Mouse (Mus musculus) CD8-positive naive resting alpha-beta T cell, adult 2 months (primary cell): ENCODE measurements around the gene Lsg1.

ENCODE experiments used
- DNase-seq, 2 experiments: peaks; one replicate each; pipeline ENCODE4 v3.0.0; 2022; ENCODE audit warnings: low read depth in 2 of 2, low spot score in 2 of 2

Gene Lsg1

DNA sequence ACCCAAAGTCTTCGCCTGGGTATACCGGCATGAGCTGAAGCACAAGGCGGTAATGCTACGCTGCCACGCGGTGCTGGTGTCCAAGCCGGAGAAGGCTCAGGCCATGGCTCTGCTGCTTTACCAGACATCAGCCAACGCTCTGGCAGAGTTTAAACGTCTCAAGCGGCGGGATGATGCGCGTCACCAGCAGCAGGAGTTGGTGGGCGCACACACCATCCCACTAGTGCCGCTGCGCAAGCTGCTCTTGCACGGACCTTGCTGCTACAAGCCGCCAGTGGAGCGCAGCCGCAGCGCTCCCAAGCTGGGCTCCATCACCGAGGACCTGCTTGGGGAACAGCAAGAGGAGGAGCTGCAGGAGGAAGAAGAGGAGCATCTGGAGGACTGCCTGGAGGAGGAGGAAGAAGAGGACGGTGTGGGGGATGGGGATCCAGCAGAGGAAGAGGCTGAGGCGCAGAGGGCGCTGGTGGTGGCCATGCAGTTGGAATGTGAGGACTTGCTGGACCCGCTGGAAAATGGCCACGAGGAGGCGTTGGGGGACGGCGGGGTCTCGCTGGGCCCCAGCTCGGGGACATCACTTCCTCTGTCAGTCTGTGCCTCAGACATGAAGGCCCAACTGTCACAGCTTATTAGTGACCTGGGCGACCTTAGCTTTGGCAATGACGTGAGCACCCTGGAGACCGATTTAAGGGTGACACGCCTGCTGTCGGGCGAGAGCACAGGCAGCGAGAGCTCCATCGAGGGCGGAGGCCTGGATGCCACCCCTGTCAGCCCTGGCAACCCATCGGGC, 13.8 kb upstream of the Lsg1 start:
- DNase-seq = no peak

DNA sequence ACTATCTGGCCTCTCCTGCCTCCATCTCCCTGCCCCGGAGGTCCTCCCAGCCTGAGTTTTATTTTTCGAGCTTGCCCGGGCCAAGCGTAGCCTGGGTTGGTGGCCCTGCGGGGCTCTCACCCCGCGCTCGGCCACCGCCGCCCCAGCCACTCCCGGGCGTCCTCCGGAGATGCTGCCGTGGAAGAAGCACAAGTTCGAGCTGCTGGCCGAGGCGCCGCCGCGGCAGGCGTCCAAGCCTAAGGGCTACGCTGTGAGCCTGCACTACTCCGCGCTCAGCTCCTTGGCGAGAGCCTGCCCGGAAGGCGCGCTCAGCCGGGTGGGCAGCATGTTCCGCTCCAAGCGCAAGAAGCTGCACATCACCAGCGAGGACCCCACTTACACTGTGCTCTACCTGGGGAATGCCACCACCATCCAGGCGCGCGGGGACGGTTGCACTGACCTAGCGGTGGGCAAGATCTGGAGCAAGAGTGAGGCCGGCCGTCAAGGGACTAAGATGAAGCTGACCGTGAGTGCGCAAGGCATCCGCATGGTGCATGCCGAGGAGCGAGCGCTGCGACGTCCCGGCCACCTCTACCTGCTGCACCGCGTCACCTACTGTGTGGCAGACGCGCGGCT, 13.1 kb upstream of the Lsg1 start:
- no peak for DNase-seq

DNA sequence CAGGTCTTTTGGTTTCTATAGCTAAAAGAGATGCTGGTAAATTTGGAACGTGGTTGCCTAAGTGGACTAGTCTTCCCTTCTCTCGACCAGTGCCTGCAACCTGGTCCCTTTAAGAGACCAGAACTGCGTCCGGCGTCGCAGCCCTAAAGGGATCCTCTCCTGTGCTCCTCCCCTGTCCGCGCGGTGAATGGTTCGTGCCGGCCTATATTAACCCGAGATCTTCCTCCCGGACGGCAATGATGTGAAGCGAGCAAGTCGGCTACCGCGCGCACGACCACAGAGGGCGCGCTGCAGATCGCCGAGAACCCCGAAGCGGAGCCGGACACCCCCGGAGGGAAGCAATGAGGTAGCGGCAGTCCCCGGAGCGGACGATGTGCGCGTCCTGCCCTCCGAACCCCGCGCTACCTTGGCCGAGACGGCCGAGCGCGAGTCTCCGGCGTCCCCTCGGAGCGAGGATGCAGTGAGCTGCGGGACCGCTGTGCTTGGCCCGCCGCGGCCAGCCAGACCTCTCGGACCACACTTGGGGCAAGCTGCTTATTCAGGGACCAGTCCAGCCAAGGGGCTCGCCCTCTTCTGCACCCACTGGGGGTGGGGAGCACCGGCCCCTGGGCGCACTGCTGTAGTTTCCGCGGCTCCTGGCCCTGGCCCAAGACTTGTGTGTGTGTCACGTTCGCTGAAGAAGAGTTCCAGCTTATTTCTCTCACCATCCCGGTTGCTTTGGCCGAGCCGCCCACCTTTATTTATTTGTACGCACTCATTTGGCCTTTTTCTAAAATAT, 12.3 kb upstream of the Lsg1 start, which contains the start of gene Fam43a:
Fam43a (plus strand) TSS at position 233 of the 778 bp plus-strand sequence.
- peak in 1 of 2 experiments; percentile 31 for DNase-seq

DNA sequence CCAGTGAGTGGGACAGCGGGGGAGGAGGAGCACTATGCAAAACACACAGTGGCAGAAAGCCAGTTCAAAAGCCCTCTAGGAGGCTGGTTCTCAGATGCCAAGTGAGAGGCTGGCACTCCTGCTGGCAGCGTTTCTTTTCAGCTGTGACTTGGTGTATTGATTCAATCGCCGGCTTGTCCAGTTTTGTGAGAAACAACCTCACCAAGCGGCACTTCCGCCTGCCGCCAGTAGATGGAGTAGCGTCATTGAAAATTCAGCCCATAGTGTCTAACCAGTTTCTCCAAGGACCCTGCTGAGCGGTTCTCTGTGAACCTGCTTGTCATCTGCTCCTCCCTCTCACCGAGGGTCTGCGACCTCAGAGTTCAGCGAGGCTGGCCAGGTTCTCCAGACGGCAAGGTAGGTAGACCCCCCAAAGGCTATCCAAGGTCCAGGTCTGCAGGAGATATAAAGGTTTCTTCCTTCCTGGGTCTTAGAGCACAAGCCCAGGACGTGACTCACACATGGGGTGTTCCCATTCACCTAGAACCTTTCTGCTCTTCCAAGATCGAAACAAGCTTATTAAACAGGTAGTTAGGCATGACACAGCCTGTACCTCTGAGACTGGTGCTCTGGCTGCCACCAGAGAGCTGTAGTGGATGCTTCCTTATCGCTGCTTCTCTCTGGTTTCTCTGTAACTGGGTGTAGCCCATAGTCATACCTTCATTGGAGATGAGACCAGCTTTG, 9.7 kb upstream of the Lsg1 start:
- peak; percentile 72 to 82 for DNase-seq

DNA sequence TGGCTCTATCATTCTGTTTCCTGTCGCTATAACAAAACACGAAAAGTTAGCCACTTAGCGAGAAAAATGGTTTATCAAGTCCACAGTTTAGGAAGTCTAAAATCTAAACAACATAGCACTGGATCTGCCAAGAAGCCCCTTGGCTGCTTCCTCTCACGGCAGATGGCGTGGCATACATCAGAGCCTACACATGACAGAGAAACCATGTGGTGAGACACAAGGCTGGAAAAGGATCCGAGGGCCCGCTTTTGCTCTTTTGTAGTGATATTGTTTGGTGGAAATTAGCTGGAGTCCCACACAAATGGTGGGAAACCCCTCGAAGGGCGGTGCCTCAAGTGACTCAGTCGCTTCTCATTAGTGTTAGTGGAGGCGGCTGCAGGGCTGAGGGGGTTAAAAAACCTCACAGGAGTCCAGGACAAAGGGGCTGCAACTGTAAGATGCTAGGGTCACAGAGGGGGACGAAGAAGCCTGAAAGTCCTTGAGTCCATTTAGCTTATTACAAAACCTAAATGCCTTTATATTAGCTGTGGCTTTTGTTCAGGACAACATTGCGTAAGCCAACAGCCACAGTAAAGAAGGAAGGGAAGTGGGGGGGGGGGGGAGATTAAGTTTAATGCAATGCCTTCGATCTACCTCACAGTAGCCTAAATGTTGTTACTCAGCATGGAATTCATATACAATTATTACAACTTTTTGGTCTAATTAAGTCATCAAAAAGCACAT, 8.6 kb upstream of the Lsg1 start:
- DNase-seq = no peak

DNA sequence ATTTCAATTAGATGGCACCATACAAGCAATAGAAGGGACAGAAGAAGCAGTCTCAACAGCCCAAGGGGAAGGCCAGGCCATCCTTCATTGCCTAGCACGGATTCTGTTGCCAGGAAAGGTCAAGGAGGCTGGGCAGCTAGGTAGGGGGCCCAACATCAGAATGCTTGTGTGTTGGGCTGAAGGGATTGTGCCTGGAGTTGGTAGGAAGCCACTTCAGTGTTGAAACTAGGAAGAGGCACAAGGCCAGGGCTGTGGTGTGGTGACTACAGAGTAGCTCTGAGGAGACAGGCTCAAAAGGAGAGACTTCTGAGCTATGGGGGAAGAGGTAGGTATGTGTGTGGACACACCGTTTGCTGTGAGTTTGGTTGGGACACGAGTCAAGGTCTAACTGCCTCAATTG, 8.0 kb upstream of the Lsg1 start:
- DNase-seq = no peak

DNA sequence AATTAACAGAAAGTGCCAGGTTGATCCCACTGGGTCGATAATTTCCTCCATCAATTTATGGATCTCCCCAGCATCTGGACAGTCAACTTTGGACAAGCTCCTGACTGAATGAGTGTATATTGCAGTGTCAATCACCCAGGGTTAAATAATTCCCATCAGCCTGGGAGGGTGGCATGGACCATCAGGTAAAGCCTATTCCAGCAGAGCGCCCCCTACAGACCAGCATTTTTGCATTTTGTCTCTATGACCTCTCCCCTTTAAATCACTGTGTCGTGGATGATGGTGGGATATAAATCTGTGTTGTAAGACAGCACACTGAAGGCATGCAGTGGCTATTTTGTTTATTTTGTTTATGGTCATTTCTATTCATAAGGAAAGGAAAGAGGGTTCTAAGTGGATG, 4.6 kb upstream of the Lsg1 start:
- DNase-seq = no peak

DNA sequence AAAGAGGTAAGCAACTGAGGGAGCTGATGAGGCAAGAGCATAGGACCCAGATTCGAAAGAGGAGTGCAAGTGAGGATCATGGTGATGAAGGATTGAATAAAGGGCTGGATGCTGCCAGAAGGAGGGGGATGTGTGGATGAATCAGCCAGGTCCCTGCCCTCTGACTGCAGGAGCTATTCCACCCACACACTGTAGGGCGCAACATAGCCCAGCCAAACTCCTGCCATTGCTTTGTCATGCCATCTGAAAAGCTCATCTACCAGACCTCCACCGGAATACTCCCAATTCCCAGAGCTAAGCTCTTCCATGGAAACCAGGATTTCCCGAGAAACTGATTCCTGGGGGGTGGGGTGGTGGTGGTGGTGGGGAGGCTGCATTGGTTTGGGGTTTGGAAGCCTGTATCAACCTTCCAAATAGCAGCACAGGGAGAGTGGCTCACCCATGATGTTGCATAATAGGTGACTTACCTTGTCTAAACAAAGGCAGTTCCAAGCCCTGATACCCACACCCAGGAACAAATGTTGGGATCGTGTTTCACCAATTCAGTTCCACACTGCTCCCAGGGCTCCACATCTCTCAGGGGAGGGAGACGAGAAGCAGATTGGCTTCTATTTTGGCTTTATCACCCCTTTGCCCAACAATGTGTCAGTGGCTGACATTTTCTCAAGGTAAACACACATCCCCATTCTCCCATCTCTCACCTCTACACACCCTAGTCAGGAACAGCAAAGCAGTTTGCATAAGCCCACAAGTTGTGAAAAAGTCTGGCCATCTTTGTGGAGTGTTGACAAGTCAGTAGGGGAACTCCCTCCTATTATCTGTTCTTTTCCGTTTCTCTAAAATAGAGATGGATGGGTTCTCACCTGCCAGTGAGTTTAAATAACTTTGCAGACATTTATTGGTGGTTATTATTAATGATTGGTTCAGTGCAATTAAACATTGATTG, 3.1 kb upstream of the Lsg1 start:
- DNase-seq = no peak

DNA sequence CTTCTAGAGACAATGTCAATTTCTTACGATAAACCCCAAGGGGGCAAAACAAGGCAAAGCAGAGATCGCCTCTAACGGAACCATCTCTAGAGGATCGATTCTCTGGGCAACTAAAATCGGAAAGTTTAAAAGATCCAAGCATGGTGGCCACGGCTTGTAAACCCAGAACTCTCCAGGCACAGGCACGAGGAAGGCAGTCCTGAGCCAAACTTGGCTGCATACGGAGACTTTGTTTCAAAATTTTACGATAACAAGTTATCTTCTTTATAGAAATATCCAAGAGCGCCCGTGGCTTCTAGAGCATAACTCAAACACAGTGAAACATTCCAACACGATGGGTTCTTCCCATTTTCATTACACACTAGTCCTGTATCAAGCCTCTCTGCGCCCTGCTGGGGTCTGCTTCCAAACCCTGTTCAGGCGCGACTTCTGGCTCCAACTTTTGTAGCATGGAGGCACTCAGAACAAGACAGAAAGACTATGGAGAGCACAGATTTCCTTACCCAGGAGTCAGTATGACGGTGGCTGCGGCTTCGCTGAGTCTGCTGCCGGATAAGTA, 378 bp downstream of the Lsg1 start:
- DNase-seq = no peak

DNA sequence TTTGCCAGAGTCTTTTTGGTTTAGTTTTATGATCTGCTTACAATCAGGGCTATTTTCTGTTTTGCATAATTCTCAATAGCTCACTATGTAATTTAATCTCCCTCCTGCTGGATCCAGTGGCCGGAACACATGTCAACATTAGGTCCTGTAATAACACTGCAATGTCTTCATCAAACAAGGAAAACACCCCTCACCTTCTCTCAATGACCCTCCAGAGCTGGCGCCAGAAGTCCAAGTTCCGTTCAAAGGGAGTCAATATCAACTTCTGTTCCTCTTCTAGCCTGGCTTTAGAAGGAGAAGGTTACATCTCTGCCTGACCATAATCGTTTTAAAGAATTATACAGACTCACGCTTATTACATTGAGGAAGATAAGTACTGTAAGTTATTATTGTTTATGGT, 6.6 kb downstream of the Lsg1 start:
- no peak for DNase-seq

DNA sequence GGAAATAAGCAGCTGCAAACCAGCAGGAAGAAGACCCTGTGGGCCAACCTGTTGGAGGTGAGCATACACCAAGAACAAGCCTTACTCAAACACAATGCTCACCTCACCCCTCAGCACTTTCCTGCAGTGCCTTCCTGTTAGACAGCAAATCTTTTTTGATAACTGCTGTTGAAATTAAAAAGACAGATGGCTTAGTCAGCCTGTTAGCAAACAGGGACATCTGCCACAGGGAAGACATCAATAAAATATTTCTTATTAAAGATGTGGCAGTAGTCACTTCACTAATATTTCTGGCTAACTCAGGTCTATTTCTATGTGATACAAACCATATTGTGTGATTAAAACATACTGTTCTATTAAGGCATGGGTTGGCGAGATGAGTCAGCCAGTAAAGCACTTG, 11.0 kb downstream of the Lsg1 start:
- no peak for DNase-seq

DNA sequence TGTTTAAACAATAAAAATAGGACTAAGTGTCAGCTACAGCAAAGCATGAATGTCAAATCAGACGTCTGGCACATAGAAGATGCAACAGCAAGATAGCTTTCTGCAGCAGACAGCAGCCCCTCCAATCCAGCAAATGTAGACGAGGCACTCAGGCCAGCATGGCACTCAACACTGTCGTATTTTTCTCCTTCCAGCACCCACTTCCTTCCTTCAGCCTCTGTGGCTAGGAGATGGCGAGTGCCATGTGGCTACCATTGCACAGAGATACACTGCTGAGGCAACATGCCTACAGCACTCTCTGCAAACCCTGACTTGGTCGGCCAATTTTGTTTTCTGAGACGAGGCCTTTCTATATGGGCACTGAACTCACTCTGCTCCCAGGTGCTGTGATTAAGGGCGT, 11.6 kb downstream of the Lsg1 start:
- no peak for DNase-seq

DNA sequence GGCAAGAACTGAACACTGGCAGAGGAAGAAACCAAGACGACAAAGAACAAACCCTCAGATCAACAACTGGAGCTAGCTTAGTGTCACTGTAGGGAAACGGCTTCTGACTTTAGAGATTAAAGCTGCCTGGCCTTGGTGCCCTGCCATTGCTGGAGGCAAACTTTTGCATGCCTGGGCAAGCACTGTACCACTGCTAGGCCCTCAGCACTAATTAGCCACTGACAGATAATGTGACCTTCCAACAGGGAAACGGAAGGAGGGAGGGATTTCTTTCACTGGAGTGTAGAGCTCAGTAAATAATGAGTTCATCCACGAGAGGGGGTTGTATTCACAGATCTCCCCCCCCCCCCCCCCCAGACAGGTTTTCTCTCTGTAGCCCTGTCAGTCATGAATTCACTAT, 15.2 kb downstream of the Lsg1 start:
- DNase-seq = no peak

DNA sequence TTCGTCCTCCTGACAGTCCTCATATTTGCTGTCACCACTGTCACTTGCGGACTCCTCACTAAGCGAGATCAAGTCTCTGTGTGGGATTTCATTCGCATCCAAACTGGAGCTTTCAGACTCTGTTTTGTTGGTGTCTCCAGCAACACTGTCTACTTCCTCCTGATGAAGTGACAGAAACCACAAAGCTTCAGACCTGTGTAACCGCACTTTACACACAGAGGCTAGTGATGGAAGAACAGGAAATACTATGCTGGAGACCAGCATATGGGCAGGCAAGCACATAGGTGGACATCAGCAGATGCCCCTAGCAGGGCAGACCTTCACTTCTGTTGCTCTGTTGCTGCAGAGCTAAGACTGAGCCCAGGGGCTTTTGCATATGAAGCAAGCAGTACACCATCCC, 16.0 kb downstream of the Lsg1 start:
- no peak for DNase-seq

DNA sequence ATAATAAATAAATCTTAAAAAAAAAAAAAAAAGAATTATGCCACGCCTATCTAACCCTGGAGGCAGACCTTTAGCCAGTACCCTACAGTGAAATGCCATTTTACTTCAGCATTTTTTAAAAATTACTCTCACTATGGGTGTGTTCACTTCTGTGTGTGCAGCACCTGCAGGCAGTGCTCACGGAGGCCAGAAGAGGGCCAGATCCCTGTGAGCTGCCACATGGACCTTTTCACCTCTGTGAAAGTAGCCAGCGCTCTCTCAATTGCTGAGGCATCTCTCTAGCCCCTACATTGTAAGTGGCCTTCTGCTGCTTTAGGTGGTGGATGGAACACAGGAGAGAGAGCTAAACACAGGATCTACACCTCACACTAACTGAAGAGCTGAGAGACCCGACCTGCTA, 17.2 kb downstream of the Lsg1 start:
- DNase-seq = no peak

DNA sequence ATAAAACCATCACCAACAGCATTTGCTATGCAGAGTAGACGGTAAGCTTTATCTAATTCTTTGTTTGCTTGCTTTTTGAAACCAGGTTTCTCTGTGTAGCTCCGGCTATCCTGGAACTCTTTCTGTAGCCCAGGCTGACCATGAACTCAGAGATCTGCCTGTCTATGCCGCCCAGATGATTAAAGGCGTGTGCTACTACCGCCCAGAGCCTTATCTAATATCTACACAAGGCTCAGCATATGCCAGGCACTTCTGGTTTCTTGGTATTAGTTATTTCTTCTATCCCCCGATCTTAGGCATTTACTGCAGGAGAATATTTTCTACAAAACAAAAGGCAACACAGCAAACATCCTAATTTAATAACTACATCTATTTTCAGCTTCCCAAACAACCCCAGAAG, 21.8 kb downstream of the Lsg1 start:
- DNase-seq = no peak

DNA sequence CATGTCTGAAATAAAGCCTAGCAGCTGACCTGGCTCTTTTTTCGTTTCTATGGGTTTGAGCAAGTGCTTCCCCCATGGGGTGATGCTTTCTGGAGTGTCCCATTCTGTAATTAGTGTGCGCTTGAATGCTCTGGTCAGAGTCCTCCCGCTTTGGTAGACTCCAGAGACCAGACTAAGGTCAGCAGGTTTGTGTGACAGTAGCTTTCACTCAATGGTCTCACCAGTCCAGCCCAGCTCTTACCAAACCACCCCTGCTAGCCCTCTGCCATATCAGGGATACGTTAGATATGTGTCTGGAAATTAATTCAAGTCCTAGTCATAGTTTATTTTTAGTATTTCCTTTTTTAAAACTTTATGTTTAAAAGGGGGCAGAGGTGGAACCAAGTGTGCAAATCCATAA, 26.8 kb downstream of the Lsg1 start:
- no peak for DNase-seq

DNA sequence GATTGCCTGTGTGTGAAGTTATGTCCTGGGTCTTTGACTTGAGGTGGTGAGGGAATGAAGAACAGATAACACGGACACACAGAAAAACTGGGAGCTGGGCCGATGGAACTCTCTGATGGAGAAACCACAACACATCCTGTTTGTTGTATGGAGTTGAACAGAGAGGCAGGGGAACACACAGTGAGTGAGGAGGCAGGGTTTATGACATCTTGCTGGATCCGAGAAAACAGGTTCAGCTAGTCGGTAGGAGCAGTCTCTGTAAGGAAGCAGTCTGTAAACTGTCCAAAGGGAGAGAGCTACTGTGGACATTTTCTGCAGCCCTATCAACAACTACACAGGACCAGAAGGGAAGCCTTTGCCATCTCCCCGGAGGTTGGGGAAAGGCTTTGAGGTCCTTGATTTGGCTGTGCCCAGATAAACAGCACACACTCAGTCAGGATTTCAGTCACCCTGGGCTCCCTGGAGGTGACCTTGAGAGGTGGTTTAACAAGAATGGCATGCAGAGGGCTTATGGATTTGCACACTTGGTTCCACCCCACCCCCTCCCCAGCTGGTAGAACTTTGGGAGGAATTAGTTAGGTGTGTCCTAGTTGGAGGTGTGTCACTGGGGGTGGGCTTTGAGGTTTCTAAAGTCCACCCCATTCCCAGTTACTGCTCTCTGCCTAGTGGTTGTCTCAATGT, 27.9 kb downstream of the Lsg1 start:
- no peak for DNase-seq

DNA sequence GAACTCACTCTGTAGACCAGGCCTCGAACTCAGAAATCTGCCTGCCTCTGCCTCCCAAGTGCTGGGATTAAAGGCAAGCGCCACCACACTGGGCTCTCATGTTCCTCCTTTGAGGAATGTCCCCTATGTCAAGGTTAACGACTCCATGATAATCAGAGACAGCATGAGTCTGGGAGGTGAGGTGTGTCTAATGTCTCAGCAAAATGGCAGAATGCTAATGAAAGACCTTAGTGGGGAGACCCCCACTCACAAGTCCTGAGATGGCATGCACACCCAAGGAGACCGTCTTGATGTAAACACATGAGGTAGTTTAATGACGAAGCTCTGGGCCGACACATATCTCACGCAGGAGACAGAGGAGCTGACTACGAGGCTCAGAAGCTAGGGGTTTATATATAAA, 33.3 kb downstream of the Lsg1 start:
- no peak for DNase-seq
